Mouse (Mus musculus) E14TG2a.4 (cell line): ENCODE results near the gene Abr.
A peak's percentile ranks its signal among the peaks of the same experiment; 100 is the strongest.

Experiments
- H3K27me3 ChIP-seq: 2 replicates; pipeline ENCODE4 v1.6.1; 2014; ENCODE audit warnings: low read length, control low read depth; ENCODE audit not compliant: insufficient read depth
- H3K36me3 ChIP-seq: 2 replicates; pipeline ENCODE4 v1.6.1; 2014; ENCODE audit warnings: low read length, control low read depth; ENCODE audit not compliant: insufficient read depth
- H3K4me1 ChIP-seq: replicated peaks from 2 replicates; pipeline ENCODE4 v1.6.1; 2014; ENCODE audit warnings: low read depth, low read length, control low read depth
- H3K4me3 ChIP-seq: replicated peaks from 2 replicates; pipeline ENCODE4 v1.5.1; 2014; ENCODE audit warnings: mild to moderate bottlenecking, low read length
- H3K9me3 ChIP-seq: 2 replicates; pipeline ENCODE4 v1.6.1; 2014; ENCODE audit warnings: low read length, control low read depth
- CTCF ChIP-seq: conservative IDR thresholded peaks from 2 replicates; pipeline ENCODE4 v1.5.1; 2014; ENCODE audit warnings: low read length
- NANOG ChIP-seq: IDR thresholded peaks from 2 replicates; pipeline ENCODE4 v1.6.1; 2014; ENCODE audit warnings: borderline replicate concordance, low read length, mixed read lengths
- POU5F1 ChIP-seq: IDR thresholded peaks from 2 replicates; pipeline ENCODE4 v1.6.1; 2014; ENCODE audit warnings: low read length, borderline replicate concordance

Abr gene

GRCm38 (mm10) chr11:76392532-76392931 lies 229.6 kb downstream of the Abr start:
- peaks cover 33% of the 10 kb centered on the region for H3K27me3 ChIP-seq
- TF ChIP-seq NANOG = no peak
- TF ChIP-seq CTCF = peak; percentile 28

GRCm38 (mm10) chr11:76388711-76389110 lies 233.4 kb downstream of the Abr start:
- H3K9me3 ChIP-seq = no peaks in the 10 kb centered on the region
- no peak for TF ChIP-seq CTCF
- no peak for TF ChIP-seq NANOG
- TF ChIP-seq POU5F1 = no peak
- H3K27me3 ChIP-seq = peaks cover 26% of the 10 kb centered on the region
- no peak overlapping the region for H3K4me3 ChIP-seq
- no peaks in the 10 kb centered on the region for H3K36me3 ChIP-seq
- H3K4me1 ChIP-seq = peaks cover 85% of the 10 kb centered on the region

More at GRCm38 (mm10) chr11:76392532-76392931, 229.6 kb downstream of the Abr start:
- Histone ChIP-seq H3K36me3 (no peaks in the 10 kb centered on the region), H3K9me3 (no peaks in the 10 kb centered on the region), H3K4me3 (no peak overlapping the region), H3K4me1 (peaks cover 73% of the 10 kb centered on the region)

GRCm38 (mm10) chr11:76387097-76387496 lies 235.0 kb downstream of the Abr start:
- Histone ChIP-seq H3K36me3 (no peaks in the 10 kb centered on the region), H3K4me1 (peaks cover 86% of the 10 kb centered on the region), H3K27me3 (peaks cover 33% of the 10 kb centered on the region), H3K4me3 (no peak overlapping the region), H3K9me3 (no peaks in the 10 kb centered on the region)
- TF ChIP-seq CTCF (peak; percentile 88), POU5F1 (no peak)

- Histone ChIP-seq H3K27me3 (peaks cover 32% of the 10 kb centered on the region), H3K4me1 (peaks cover 89% of the 10 kb centered on the region), H3K4me3 (no peak overlapping the region), H3K36me3 (no peaks in the 10 kb centered on the region), H3K9me3 (no peaks in the 10 kb centered on the region)
- no peak for TF ChIP-seq POU5F1
- TF ChIP-seq NANOG = no peak
- no peak for TF ChIP-seq CTCF
Observed at GRCm38 (mm10) chr11:76385746-76386145, 236.4 kb downstream of the Abr start.

GRCm38 (mm10) chr11:76385017-76385416 lies 237.1 kb downstream of the Abr start:
- H3K4me3 ChIP-seq = no peak overlapping the region
- H3K9me3 ChIP-seq = no peaks in the 10 kb centered on the region
- no peaks in the 10 kb centered on the region for H3K36me3 ChIP-seq
- peaks cover 36% of the 10 kb centered on the region for H3K27me3 ChIP-seq
- peaks cover 87% of the 10 kb centered on the region for H3K4me1 ChIP-seq
- no peak for TF ChIP-seq CTCF

GRCm38 (mm10) chr11:76384307-76384706 lies 237.8 kb downstream of the Abr start:
- TF ChIP-seq CTCF (no peak), POU5F1 (no peak), NANOG (no peak)
- peaks cover 39% of the 10 kb centered on the region for H3K27me3 ChIP-seq

GRCm38 (mm10) chr11:76382711-76383324 lies 239.3 kb downstream of the Abr start:
- peaks cover 43% of the 10 kb centered on the region for H3K27me3 ChIP-seq
- peaks cover 70% of the 10 kb centered on the region for H3K4me1 ChIP-seq
- TF ChIP-seq CTCF = no peak
- peak; percentile 14; the same call in 1 of the 2 replicates for TF ChIP-seq NANOG

More at GRCm38 (mm10) chr11:76384307-76384706, 237.8 kb downstream of the Abr start:
- Histone ChIP-seq H3K4me1 (peaks cover 85% of the 10 kb centered on the region), H3K4me3 (no peak overlapping the region), H3K9me3 (no peaks in the 10 kb centered on the region), H3K36me3 (no peaks in the 10 kb centered on the region)

GRCm38 (mm10) chr11:76381201-76381885 lies 240.8 kb downstream of the Abr start:
- H3K4me1 ChIP-seq = peaks cover 59% of the 10 kb centered on the region
- no peaks in the 10 kb centered on the region for H3K36me3 ChIP-seq
- H3K4me3 ChIP-seq = no peak overlapping the region
- peaks cover 43% of the 10 kb centered on the region for H3K27me3 ChIP-seq
- H3K9me3 ChIP-seq = no peaks in the 10 kb centered on the region
- TF ChIP-seq CTCF = no peak
- TF ChIP-seq NANOG = no peak

More at GRCm38 (mm10) chr11:76382711-76383324, 239.3 kb downstream of the Abr start:
- Histone ChIP-seq H3K9me3 (no peaks in the 10 kb centered on the region), H3K36me3 (no peaks in the 10 kb centered on the region), H3K4me3 (no peak overlapping the region)

- Histone ChIP-seq H3K9me3 (no peaks in the 10 kb centered on the region), H3K27me3 (peaks cover 41% of the 10 kb centered on the region), H3K4me1 (peaks cover 52% of the 10 kb centered on the region), H3K4me3 (no peak overlapping the region), H3K36me3 (no peaks in the 10 kb centered on the region)
- no peak for TF ChIP-seq CTCF
- TF ChIP-seq POU5F1 = no peak
- TF ChIP-seq NANOG = no peak
Observed at GRCm38 (mm10) chr11:76379921-76380544, 242.1 kb downstream of the Abr start.
